Mouse (Mus musculus): Measurements from ENCODE around the gene Polm.

DNA sequence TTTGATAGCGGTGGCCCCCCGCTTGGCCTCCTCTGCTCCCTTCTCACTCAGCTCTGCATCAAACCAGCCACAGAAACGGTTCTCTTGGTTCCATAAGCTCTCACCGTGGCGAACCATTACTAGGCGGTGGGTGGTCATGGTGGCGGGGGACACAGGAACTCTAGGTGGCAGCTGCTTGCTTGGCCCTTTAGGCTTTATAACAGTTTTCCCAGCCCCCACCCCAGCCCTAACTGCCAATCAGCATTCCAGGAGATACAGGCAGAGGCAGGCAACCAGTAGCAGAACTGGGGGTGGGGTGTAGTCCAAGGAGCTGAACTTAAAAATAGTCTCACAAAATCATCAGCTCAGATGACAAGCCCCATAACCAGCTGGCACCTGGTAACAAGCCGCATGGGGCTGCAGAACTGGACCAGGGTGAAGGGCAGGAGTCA is 34.2 kb downstream of the Polm start, which contains the start of gene Pgam2:
- no peak for TF ChIP-seq CTCF (IDR thresholded peaks at IDR 0.05; ENCODE audit: borderline replicate concordance, control insufficient read depth, extremely low read depth, insufficient read depth, low read length, poor library complexity)
- no peak for TF ChIP-seq POLR2A (IDR thresholded peaks at IDR 0.05; ENCODE audit: control insufficient read depth, extremely low read depth, insufficient read depth, low read length, poor library complexity)

Data from thymus, adult 2 months (tissue).